Mouse (Mus musculus): ENCODE measurements around the gene Spns2.

The Spns2 gene

DNA sequence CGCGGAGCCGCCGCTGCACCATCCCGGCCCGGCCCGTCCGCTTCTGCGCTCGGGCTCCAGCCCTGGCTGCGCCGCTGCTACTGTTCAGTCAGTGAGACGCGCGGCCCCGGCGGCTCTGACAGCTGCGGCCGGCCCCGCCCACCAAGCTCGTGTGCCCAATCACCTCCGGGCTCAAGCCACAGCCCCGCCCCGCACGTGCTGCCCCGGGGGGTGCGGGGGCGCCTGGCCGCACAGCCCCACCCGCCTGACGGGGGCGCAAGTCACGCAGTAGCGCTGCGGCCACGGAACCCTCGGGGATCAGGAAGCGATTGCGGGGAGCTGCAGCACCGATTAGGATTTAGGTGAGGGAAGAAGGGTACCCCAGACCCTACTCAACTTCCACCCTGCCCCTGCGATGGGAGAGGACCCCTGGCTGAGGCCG, at the start of gene Spns2:
Gene Spns2, minus strand, starts transcription at position 24 of the 421 bp plus-strand sequence.
- peak; percentile 65 for DNase-seq (ENCODE audit: low spot score)

DNA sequence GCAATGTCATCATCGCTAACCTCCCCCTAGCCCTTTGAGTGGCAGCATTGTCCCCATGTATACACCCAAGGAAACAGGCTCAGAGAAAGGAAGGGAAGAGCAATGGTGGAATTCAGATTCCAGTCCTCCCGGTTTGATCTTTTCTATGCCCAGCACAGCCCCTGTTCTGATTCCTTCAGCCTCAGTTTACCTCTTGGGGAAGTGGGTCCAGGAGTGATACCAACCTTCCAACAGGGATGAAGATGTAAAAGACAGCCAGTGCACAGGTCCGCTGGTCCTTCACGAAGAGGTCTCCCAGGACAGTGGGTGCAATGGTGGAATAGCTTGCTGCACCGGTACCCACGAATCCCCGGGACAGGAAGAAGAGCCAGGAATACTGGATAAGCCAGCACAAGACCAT, 49.1 kb upstream of the Spns2 start:
- no peak for DNase-seq (ENCODE audit: low spot score)

DNA sequence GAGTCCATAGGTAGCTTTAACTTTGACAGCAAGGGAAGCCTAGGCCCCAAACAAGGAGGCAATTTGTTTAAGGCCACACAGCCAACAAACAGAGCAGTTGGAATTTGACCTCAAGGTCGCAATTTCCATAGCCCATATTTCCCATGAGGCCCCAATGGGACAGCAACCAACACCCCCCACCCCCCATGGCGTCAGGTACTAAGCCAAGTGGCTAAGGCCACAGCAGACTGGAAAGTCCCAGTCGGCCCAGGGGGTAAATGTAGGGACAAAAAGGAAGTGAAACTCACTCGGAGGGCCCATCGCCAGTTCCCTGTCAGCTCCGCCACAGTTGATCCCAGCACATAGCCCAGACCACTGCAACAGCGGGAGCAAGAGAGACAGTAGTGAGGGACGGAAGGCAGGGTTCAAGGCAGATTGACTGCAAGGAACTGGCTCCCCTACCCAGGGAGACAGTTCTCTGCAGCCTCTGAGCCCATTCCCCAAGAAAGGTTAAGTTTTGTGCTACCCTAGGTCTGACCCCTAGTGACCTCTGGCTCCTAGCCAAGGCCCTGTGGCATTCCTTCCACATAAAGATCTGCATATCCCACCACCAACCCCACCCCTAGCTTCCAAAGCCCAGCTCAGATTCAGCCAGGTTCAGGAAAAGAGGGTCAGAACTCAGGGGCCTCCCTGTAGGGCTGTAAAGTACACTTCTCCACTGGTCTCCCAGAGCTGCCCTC, 48.5 kb upstream of the Spns2 start:
- DNase-seq (ENCODE audit: low spot score): peak; percentile 8

DNA sequence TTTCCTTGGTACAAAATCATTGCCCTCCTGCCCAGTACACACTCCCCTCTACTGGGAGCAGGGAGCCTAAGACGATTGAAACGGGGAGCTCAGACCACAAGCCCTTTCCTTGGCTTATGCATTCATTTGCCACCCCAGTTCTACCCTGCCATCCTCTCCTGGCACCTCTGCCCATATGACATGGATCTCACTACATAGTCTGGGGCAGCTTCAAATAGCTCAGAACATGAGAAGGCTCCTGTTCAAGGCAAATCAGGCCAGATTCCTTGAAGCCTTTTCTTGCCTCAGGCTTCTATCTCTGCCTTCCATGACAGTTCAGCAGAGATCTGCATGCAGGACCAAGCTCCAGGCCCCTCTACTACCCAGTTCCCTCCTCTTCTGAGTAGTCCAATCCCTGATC, 47.8 kb upstream of the Spns2 start:
- no peak for DNase-seq (ENCODE audit: low spot score)

DNA sequence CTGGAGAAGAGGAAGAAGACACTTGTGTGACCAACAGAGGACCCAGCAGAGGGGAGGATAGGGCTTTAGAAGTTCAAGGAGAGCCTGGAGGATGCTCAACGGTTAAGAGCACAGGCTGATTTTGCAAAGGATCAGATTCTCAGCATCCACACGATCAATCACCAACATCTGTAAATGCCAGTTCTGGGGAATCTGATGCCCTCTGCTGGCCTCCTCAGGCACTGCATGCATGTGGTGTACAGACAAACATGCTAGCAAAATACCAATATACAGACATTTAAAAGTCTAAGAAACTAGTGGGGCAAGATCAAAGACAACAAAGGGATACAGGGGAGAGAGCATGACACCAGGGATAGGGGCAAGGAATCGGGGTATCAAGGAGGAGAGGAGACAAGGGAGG, 45.8 kb upstream of the Spns2 start:
- peak; percentile 26 for DNase-seq (ENCODE audit: low spot score)

DNA sequence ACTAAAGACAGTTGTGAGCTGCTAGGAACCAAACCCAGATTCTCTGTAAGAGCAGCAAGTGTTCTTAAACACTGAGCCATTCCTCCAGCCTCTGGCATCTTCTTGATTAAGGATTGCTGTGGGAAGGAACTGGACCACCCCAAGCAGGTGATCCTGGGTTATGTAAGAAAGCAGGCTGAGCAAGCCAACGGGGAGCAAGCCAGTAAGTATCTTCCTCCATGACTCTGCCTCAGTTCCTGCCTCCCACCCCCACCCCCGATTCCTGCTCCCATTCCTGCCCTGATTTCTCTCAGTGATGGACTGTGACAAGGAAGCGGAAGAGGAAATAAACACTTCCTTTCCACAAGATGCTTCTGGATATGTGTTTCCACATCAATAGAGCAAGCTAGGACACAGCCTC, 43.2 kb upstream of the Spns2 start:
- no peak for DNase-seq (ENCODE audit: low spot score)

DNA sequence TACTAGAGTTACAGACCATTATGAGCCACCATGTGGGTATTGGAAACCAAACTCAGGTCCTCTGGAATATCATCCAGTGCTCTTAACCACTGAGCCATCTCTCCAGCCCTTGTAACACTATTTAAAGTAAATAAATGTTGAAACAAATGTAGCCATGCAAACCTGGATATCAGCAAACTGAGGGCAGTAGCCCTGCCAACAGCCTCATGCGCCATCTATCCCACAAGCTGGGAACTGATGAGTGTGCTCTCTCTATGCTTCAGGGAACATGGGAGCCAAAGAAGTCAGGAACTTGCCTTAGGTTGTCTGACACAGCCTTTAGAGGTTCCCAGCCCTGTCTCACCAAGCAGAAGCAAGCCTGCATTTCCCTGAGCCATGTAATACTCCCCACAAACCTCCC, 41.9 kb upstream of the Spns2 start:
- no peak for DNase-seq (ENCODE audit: low spot score)

DNA sequence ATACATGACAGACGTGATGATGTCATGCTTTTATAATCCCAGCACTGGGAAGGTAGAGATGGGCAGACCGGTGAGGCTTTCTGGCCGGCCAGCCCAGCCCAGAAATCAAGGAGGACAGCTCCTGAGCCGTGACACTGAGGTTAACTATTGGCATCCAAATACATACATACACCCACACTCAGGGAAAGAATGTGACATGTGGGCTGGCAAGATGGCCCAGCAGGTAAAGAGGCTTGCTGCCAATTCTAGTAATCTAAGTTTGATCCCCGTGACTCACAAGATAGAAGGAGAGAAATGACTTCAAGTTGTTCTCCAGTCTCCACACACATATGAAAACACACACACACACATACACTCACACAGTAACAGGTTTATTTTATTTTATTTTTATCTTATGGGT, 41.4 kb upstream of the Spns2 start:
- DNase-seq (ENCODE audit: low spot score): no peak

DNA sequence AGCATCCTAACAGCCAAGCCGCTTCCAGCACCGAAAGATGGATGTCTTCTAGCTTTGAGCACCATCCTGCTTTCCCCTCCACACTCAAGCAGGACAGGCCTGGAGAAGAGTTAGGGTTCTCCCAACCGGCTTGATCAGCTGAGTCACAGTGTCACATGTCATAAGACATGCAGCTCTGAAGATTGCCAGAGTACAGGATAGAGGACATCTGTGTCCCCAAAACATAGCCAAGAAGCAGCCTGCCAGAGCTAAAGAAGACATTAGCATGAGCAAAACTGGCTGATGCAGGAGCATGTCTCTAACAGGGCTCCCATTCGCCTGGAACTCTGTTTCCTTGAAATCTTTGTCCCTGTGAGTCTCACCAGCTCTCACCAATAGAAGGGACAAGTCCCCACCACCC, 36.5 kb upstream of the Spns2 start:
- no peak for DNase-seq (ENCODE audit: low spot score)

DNA sequence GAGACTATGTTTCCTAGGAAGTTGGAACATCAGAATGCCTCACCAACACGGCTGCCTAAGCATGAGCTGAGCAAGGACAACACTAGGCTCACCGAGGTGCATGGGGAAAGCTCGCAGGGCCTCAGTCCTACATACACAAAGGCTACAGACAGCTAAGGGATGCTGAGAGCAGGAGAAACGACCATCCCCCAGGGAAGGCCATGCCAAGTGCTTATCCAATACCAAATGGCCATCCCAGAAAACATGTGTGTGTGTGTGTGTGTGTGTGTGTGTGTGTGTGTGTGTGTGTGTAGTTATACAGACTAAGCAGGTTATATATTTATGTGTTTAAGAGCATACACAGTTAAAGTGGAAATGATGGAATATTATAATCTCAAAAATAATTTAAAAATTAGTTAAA, 34.0 kb upstream of the Spns2 start:
- no peak for DNase-seq (ENCODE audit: low spot score)

DNA sequence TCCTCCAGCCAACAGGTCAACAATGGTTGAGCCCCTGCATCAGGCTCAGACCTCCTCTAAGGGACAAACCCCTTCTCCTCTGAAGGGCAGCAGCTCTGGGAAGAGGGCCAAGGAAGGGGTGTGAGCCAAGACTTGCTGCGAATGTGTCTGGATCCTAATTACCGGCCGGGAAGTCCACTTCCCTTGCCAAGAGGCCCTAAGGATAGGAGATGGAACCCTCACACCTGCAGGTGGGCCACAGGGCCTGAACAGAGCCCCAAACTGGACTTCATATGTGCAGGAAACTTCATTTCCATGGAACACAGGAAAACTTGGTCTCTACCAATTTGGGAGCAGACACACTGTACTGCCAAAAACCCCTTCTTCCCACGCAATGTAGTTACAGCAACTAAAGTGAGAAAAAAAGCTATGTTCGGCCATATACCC, 32.9 kb upstream of the Spns2 start:
- no peak for DNase-seq (ENCODE audit: low spot score)

DNA sequence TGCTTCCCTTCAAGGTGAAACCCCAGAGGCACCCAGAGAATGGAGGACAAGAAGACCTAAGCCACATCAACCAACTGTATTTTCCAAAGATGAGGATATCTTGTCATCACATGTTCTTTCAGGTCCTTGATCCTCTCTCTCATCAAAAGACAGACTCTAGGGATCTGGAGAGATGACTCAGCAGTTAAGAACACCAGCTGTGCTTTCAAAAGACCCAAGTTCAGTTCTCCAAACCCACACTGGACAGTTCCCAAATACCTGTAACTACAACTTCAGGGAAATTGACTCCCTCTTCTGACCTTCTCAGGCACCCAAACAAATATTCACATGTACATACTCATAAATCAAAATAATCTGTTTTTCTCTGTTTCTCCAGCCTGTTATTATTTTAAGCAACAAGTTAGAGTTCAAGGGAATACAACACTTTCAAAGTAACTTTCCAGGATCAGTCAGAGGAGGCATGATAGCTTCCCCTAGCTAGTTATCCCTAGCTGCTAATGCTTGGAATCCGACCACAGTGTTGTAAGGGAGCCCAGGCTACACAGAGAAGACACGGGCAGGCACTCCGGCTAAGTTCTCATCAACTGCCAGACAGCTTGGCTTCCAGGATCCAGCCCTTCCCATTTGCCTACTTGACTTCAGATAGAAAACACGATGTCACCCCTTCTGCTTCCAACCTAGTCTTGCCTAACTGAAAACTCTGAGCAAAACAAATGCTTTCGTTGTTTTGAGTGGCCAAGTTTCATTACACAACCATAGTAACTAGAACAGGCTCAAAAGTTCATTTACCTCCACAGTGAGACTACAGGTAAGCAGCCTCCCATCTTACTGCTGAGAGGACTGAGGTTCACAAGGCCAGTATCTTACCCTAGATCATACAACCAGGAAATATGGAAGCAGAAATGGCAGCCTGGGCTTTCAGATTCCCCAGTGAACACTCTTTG, 32.2 kb upstream of the Spns2 start:
- no peak for DNase-seq (ENCODE audit: low spot score)

DNA sequence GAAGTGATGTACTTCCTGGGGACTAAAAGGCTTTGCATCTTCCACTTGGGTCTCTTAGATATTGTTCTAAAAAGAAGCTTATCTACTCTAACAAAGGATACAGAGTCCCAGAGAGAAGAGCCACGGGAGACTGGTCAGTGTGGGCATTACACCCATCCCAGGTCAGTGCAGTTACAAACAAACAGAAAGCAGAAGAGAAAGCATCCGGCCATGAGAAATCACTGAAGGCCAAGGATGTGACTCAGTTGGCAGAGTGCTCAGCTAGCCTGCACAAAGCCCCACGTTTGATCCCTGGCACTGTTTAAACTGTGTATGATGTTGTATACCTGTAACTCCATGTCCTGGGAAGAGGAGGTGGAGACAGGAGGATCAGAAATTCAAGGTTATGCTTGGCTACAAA, 30.2 kb upstream of the Spns2 start:
- DNase-seq (ENCODE audit: low spot score): no peak

DNA sequence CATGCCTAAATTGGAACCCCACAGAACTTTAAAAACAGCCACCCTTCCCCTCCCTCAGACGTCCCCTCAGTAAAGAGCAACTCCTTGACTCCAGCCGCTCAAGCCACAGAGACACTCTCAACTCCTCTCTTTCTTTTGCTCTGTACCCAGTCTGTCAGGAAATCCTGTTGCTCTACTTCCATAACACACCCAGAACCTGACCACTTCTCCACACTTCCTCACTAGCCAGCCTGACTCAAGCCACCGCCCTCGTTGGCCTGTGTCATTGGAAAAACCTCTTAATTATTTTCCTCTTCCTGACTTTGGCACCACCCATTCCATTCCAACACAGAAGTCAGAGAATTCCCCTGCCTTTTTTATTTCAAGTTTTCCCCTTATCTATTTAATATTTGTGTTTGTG, 29.5 kb upstream of the Spns2 start:
- no peak for DNase-seq (ENCODE audit: low spot score)

DNA sequence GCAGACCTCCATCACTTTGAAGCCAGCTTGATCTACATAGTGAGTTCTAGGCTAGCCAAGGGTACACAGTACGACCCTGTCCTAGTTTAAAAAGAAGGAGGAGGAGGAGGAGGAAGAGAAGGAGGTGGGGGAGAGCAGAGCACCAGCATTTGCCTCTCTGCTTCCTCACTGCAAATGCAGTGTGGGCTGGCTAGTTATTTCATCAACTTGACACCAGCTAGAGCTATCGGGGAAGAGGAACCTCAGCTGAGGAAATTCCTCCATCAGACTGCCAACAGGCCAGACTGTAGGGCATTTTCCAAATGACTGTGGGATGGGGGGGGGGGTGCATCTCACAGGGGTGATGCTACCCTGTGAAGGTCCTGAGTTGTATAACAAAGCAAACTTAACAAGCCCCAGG, 28.7 kb upstream of the Spns2 start:
- no peak for DNase-seq (ENCODE audit: low spot score)

DNA sequence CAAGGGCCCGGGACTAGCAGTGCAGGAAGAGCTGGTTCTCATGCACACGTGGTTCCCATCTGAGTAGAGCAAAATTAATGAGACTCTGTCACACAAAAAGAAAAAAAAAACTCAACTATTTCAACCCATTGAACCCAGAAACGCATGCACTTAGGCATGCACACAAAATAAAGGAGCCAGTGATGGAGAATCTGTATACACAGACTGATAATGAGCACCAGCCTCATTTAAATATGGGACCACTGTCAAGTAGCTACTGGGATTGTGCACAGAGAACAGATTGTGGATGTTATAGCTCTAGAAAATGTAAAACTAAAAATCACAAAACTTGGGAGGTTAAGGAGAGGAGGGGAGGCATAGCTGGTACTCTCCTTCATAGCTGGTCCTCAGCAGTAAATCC, 25.3 kb upstream of the Spns2 start:
- DNase-seq (ENCODE audit: low spot score): no peak

DNA sequence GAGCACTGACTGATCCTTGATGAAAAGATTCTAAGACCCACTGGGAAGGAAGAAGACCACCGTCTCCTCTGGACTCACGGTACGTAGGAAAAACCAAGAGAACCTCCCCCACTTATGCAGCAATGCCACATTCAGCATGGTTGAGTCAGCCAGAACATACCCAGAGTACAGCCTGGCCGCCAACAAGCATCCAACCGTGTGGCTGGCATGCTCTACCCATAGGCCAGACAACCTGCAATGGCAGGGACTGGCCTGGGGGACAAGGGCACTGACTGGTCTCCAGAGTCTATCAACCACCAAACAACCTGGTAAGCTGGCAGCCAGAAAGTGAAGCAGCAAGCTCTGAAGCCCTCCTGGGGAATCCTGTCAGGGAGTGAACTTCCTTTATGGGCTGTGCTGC, 18.9 kb upstream of the Spns2 start:
- no peak for DNase-seq (ENCODE audit: low spot score)

DNA sequence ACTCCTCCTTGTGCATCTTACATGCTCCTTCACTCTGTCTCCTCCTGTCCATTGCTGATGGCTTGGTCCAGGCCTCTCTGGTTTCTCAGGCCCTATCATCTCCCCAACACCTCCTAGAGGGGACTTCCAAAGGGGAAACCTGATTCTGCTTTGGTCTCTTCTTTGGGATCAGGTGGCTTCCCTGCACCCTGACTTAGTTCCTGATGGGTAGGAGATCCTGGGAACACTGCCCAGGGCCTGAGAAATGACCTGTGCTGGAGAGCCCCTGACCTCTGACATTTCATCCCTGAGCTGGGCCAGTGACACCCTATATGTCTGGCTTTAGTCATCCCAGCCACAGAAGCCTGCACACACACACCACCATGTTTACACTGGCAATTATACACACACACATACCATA, 17.9 kb upstream of the Spns2 start:
- DNase-seq (ENCODE audit: low spot score): no peak

DNA sequence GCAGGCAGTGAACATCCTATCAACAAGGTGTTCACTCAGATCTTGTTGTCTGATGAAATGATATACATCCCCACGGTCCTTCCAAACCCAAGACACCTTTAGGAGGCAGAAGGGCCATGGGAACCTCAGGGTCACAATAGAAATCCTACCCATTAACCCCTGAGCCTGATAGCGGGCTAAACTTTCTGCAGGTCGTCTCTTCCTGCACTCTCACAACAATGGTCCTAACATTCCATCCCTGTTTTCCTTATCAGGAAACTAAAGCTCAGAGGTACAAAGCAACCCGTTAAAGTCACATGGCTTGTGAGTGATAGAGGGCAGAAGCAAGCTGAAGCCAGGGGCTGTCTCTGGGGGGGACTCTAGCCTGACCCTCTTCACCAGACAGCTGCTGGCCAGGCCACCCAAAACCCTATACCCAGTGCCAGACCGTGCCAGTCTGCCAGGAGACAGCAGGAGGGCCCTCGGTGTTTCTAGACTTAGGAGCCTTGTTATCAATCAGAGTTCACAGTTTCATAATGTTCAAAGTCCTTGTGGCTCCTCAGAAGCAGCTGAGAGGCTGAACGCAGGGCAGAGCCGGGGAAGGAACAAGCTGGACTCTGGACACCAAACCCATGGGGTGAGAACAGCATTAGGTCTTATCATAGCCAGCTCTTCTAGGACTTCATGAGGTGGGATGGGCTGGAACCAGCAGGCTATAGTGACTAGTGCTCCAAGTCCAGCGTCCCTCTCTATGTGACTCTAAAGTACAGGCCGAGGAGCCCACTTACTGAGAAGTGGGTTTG, 14.5 kb upstream of the Spns2 start:
- DNase-seq (ENCODE audit: low spot score): no peak

DNA sequence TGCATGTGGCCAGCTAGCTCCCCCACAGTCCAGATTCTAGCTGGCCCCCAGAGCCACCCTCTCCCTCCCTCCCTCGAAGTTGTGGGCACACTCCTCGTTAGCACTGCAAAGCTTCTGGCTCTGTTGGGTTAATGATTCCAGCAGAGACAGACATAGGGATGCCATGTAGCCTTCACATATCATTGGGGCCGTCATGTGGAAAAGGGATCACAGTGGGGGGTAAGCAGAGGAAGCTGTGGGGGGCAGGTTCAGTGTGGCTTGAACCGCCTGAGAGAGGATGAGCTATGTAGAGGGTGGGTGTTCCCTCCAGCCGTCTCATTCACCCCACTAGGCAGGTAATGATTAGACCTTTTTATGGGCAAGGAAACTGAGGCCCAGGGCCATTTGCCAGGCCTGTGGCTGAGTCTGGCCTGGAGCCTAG, 13.8 kb upstream of the Spns2 start:
- no peak for DNase-seq (ENCODE audit: low spot score)

DNA sequence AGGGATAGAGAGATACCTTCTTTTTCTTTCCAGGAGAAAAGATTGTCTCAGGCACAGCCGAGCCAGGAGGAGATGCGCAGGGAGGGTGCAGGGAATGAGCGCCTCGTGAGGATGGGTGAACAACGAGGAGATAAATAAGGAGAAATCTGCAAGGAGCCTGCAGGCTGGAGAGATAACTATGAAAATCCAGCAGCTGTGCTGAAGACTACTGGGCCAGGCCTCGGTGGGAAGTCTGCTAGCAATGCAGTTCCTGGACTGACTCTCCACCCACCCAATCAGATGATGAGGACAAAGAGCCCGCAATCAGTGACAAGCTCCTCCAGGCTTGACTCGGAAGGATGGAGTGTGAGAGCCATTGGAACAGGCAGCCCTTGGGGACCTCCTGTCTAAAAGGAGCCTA, 12.5 kb upstream of the Spns2 start:
- no peak for DNase-seq (ENCODE audit: low spot score)

DNA sequence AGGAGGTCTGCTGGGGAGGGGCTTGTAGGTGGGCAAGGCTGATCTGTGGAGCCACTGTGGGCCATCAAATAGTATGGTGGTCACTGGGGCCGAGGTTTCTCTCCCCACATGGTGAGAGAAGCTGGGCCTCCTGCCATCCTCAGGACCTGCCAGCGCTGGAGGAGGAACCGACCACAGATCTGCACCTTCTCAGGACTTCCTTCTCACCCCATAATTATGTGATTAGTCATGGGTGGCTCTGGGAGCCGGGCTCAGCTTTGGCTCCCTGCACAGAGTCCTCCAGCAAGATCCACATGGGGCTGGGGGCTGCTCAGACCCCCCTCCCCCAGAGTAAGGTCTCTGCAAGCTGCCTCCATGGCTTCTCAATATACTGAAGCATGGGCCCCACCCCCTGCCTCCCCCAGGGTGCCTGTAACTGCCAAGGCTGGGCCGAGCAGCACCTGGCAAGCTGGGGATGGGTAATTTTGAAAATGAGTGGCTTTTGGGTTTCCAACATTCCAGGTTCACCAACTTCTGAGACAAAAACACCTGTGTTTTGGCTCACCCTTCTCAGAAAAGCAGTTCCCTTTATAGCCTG, 11.8 kb upstream of the Spns2 start:
- no peak for DNase-seq (ENCODE audit: low spot score)
